Mouse (Mus musculus) heart, embryonic 14.5 days (tissue): ENCODE measurements at regions not wholly inside any gene's neighbourhood (a gene's known extent, or its start where the extent isn't known, plus 50 kb on each side); places are given as distances from the start of the nearest gene placed in this dataset.

Source experiments
- ATAC-seq: fragments of 200-750 bp; cut with Nextera tagmentation; 2 replicates; pipeline ENCODE4 v1.8.0; 2017; ENCODE audit warnings: low read depth, moderate TSS enrichment; ENCODE audit not compliant: insufficient number of reproducible peaks, insufficient read depth, low FRiP score
- H3K27ac ChIP-seq, 2 experiments: fragments of 200-500 bp in 1 of 2; fragments of 300-500 bp in 1 of 2; sonication (generic) in 1 of 2; replicated peaks in 1 of 2; 2 replicates each; pipeline ENCODE4 v1.5.1; 2012 to 2014; ENCODE audit warnings: low read depth in 2 of 2, low read length in 2 of 2, control low read depth in 1 of 2, mild to moderate bottlenecking in 1 of 2, mixed read lengths in 1 of 2; ENCODE audit not compliant: control insufficient read depth in 1 of 2, insufficient read depth in 1 of 2
- H3K27me3 ChIP-seq: fragments of 300-500 bp; sonication (generic); 2 replicates; pipeline ENCODE4 v1.6.1; 2014; ENCODE audit warnings: mild to moderate bottlenecking, low read length, control low read depth; ENCODE audit not compliant: control insufficient read depth, insufficient read depth
- H3K36me3 ChIP-seq: fragments of 300-500 bp; sonication (generic); 2 replicates; pipeline ENCODE4 v1.6.1; 2014; ENCODE audit warnings: mild to moderate bottlenecking, control low read depth, low read length, mixed read lengths; ENCODE audit not compliant: control insufficient read depth, insufficient read depth
- H3K4me1 ChIP-seq, 2 experiments: fragments of 200-500 bp in 1 of 2; fragments of 300-500 bp in 1 of 2; sonication (generic) in 1 of 2; 2 replicates each; pipeline ENCODE4 v1.6.1; 2012 to 2014; ENCODE audit warnings: low read length in 2 of 2, control low read depth in 1 of 2, mixed read lengths in 1 of 2; ENCODE audit not compliant: control insufficient read depth in 2 of 2, insufficient read depth in 2 of 2
- H3K4me2 ChIP-seq: fragments of 300-500 bp; sonication (generic); 2 replicates; pipeline ENCODE4 v1.6.1; 2014; ENCODE audit warnings: mild to moderate bottlenecking, low read length
- H3K4me3 ChIP-seq, 2 experiments: fragments of 200-500 bp in 1 of 2; fragments of 300-500 bp in 1 of 2; sonication (generic) in 1 of 2; 2 replicates each; pipeline ENCODE4 v1.5.1; 2012 to 2014; ENCODE audit warnings: low read length in 2 of 2, mild to moderate bottlenecking in 2 of 2, control low read depth in 1 of 2, low read depth in 1 of 2, moderate library complexity in 1 of 2; ENCODE audit not compliant: control insufficient read depth in 1 of 2, insufficient read depth in 1 of 2
- H3K9ac ChIP-seq: fragments of 300-500 bp; sonication (generic); 2 replicates; pipeline ENCODE4 v1.6.1; 2014; ENCODE audit warnings: mild to moderate bottlenecking, low read length
- H3K9me3 ChIP-seq: fragments of 300-500 bp; sonication (generic); 2 replicates; pipeline ENCODE4 v1.6.1; 2016; ENCODE audit warnings: low read length, control low read depth; ENCODE audit not compliant: control insufficient read depth
- WGBS: fragments of 180-500 bp; shearing (Covaris S2); extraction: QIAGEN DNeasy Blood & Tissue Kit; methylation state at CpG from one replicate; pipeline ENCODE4 v1.1.7; 2014; 5-methylcytosine and 5-hydroxymethylcytosine counted together

DNA sequence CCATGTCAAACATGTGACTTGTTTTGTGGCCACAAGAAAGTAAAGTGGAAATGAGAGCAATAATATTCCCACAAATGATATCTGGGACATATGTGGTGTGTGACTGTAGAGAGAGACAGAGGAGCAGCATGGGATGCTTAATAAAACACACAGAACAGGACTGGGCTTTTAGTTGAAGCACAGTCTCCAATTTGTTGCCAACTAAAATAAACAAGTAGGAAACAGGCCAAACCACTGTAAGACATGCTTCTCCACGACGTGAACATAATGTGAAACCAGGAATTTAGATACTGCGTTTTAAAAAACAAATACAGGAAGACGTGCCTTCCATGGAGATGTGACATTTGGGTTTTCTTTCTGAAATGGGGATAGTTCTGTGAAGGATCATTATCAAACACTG is 317.2 kb downstream of the Rnls start:
- ATAC-seq, result no peak
- Histone ChIP-seq H3K9me3 (no peaks in the 10 kb centered on the region), H3K27me3 (no peaks in the 10 kb centered on the region), H3K4me1 (0 out of 4 replicates have a peak, but pooled peaks cover 0 to under 1% of the 10 kb centered on the region in 2 experiments), H3K9ac (no peak overlapping the region), H3K27ac (no peak overlapping the region), H3K4me2 (no peak overlapping the region), H3K36me3 (no peaks in the 10 kb centered on the region), H3K4me3 (no peak overlapping the region)
- 56% methylated on average over 4 of the region's 4 CpGs for WGBS

DNA sequence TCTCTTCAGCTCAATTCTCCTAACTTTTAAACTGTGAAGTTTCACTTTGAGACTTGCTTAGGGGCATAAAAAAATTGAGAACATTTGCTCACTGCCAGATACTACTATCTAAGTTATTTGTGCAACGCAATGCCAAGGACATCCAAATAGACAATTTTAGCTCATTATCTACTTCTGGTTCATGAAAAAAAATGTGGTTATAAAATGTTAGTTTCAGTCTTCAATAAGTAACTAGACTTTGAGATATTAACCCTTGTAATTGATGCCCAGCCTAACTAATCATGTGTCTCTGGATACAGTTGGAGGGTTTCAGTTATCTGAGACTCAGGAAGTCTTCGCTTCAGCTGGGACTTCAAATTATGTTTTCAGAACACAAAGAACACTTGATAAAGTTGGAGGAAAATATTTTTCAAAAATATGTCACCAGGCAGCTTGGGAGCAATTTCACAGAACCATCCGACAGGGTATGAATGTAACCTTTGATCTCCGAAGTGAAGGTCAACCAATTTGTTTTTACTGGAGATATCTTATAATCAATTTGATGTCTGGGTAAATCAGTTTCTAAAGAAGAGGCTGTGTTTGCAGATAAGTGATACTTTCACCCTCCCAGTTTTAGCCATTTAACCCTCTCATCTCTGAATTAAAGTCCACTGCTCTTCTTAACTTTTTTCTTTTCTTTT is 313.3 kb downstream of the Rnls start:
- Histone ChIP-seq H3K4me3 (no peak overlapping the region), H3K9ac (no peak overlapping the region), H3K9me3 (no peaks in the 10 kb centered on the region), H3K4me1 (0 out of 4 replicates have a peak, but pooled peaks cover 0 to 4% of the 10 kb centered on the region in 2 experiments), H3K27ac (no peak overlapping the region), H3K36me3 (no peaks in the 10 kb centered on the region), H3K4me2 (no peak overlapping the region), H3K27me3 (no peaks in the 10 kb centered on the region)
- ATAC-seq, result no peak
- WGBS, result 66% methylated on average over 4 of the region's 4 CpGs

DNA sequence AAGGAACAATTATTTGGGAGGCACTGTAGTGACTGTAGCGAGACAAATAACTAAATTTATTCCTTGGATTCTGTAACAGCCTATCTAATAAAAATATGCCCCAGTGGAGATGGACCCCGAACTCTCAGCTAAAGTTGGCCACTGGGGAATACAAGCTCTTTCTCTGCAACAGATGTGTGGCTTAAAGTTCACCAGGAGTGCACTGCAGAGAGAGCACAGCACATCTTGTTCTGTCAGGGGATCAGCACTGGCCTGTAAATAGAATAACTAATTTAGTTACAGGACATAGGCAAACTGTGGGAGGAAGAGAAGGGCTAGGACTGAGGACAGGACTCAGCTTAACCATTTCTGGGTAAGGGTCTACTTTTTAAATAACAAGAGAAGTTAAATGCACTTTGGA is 312.1 kb downstream of the Rnls start:
- Histone ChIP-seq H3K9me3 (no peaks in the 10 kb centered on the region), H3K4me3 (no peak overlapping the region), H3K4me2 (no peak overlapping the region), H3K27me3 (no peaks in the 10 kb centered on the region), H3K4me1 (0 out of 4 replicates have a peak, but pooled peaks cover 0 to 4% of the 10 kb centered on the region in 2 experiments), H3K36me3 (no peaks in the 10 kb centered on the region), H3K27ac (no peak overlapping the region), H3K9ac (no peak overlapping the region)
- 73% methylated on average over 2 of the region's 2 CpGs for WGBS
- no peak for ATAC-seq

DNA sequence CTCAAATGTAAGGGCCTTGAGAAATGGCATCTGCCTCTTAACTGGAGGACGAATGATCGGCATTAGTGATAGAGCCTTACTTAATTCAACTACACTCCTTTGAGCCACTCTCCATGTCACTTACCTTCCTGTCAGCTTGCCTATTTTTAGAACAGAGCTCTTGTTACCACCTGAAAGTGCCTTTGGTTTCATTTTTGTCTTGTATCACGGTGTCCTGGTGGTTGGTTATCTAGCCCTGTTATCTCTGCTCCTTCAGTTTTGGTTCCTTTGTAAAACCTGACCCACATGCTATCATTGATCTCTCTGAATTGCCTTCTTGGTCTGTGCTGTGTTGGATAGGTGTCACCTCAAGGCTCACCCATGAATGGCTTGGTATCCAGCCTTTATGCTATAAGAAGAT is 310.6 kb downstream of the Rnls start:
- Histone ChIP-seq H3K9me3 (no peaks in the 10 kb centered on the region), H3K27me3 (no peaks in the 10 kb centered on the region), H3K4me1 (0 out of 4 replicates have a peak, but pooled peaks cover 0 to 4% of the 10 kb centered on the region in 2 experiments), H3K36me3 (no peaks in the 10 kb centered on the region), H3K9ac (no peak overlapping the region), H3K4me3 (no peak overlapping the region), H3K4me2 (no peak overlapping the region), H3K27ac (no peak overlapping the region)
- WGBS, result 38% methylated on average over 3 of the region's 3 CpGs
- no peak for ATAC-seq

DNA sequence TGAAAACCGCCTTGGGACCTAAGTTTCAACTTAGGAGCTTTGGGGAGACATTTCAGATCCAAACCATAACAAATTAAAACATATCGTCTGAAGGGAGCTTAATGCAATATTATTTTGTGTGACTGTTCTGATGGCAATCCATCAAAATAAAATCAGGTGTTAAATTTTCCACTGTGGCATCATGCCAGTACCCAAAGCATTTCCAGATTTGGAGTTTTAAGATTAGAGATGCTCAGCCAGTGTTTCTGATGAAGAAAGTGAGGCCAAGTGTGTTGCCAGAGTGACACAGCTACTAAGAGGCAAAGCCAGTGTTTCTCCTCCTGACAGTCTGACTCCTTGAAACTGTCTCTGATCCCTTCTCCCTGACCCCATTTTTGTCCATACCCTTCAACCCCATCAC is 308.7 kb downstream of the Rnls start:
- Histone ChIP-seq H3K4me1 (0 out of 4 replicates have a peak, but pooled peaks cover 0 to 4% of the 10 kb centered on the region in 2 experiments), H3K9me3 (no peaks in the 10 kb centered on the region), H3K9ac (no peak overlapping the region), H3K36me3 (no peaks in the 10 kb centered on the region), H3K4me2 (no peak overlapping the region), H3K27ac (no peak overlapping the region), H3K4me3 (no peak overlapping the region), H3K27me3 (no peaks in the 10 kb centered on the region)
- no peak for ATAC-seq
- WGBS, result 76% methylated on average over 2 of the region's 2 CpGs

DNA sequence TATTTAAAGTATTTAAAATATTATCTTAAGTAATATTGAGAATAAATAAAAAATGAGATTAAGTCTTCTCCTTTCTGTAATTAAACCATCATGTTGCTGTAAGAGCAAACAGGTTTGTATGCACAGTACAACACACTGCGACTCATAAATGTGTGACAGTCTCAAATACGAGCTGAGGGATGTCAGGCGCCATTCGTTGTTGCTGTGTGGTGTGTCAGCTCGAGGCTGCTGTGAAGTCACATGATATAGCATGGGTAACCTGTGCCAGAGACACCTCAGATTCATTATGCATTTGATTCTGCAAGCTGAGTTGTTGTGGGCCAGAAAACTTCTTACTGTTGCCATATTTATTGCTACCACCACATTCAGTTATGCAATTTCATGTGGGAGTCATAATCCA is 307.4 kb downstream of the Rnls start:
- H3K36me3 ChIP-seq, result no peaks in the 10 kb centered on the region
- no peak overlapping the region for H3K9ac ChIP-seq
- H3K4me3 ChIP-seq, result no peak overlapping the region
- no peaks in the 10 kb centered on the region for H3K9me3 ChIP-seq
- no peak overlapping the region for H3K27ac ChIP-seq
- WGBS, result 82% methylated on average over 5 of the region's 5 CpGs
- no peak overlapping the region for H3K4me2 ChIP-seq
- H3K27me3 ChIP-seq, result no peaks in the 10 kb centered on the region
- 0 out of 4 replicates have a peak, but pooled peaks cover 0 to 4% of the 10 kb centered on the region in 2 experiments for H3K4me1 ChIP-seq
- no peak for ATAC-seq
